Mouse (Mus musculus) ovary, postnatal 10 days (tissue): ENCODE data around the gene Bcas1.

Experiments used
- DNase-seq: peaks from one replicate; pipeline ENCODE4 v3.0.0; 2022; ENCODE audit warnings: low spot score

The Bcas1 gene

GRCm38 (mm10) chr2:170310310-170310987, 117.2 kb downstream of the Bcas1 start:
- DNase-seq, result no peak

GRCm38 (mm10) chr2:170308966-170309365, 118.7 kb downstream of the Bcas1 start:
- DNase-seq, result no peak

- DNase-seq, result no peak
Measured at GRCm38 (mm10) chr2:170308033-170308820, 119.4 kb downstream of the Bcas1 start.

- DNase-seq, result no peak
Measured at GRCm38 (mm10) chr2:170307589-170308021, 120.0 kb downstream of the Bcas1 start.

- DNase-seq, result no peak
Measured at GRCm38 (mm10) chr2:170306637-170307320, 120.9 kb downstream of the Bcas1 start.

- DNase-seq, result no peak
Measured at GRCm38 (mm10) chr2:170304766-170305165, 122.9 kb downstream of the Bcas1 start.

GRCm38 (mm10) chr2:170303595-170303994, 124.0 kb downstream of the Bcas1 start:
- DNase-seq, result no peak

- no peak for DNase-seq
Measured at GRCm38 (mm10) chr2:170302825-170303224, 124.8 kb downstream of the Bcas1 start.
